Mouse (Mus musculus): ENCODE data around the gene Pax8. TPM values are rescaled to one million over a fixed set of nuclear protein-coding genes. Genes with fewer than 3 reads are reported as not detected.

Gene Pax8
- polyA plus RNA-seq, 1 experiment: 3.6 TPM

DNA sequence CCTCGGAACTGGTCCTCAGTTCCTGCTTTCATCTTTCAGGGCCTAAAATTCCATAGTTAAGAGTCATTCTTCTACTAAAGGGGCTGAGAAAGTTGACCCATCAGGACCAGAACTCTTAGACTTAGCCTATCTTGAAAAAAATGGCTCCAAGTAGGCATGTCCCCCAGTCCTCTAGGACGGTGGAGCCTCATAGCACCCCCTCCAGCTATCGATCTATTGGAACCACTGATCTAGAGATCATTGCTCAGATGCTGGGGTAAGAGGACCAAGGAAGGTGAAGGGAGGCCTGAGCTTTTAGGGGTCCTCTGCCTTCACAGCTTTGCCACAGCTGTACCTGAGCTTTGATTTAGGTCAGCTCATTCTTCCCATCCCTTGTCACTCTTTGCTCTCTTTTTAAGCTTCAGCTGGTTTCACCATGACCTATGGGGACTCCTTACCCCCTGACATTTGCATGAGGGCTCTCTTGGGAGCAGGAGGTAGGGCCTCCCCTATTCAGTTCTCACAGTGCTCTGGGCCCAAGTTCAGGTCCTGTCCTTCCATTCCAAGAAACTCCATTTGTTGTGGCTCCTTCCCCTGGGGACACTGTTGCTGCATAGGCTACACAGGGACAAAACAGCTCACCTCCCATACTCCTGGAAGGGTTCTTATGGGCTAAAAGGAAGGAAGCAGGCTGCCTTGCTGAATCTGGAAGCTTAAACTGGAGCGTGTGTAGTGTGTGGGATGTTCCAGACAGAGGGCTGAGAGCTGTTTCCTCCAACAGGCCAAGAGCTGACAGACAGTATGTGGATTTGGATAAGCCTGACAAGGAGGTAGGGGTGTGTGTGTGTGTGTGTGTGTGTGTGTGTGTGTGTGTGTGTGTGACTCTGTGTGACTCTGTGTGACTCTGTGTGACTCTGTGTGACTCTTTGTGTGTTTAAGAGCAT lies 87.8 kb downstream of the Pax8 start:
- TF ChIP-seq CTCF (IDR thresholded peaks at IDR 0.05; ENCODE audit: borderline replicate concordance, insufficient read depth, low read depth, low read length): no peak
- TF ChIP-seq POLR2A (IDR thresholded peaks at IDR 0.05; ENCODE audit: borderline replicate concordance, insufficient read depth, low read length): no peak
- no peaks in the 10 kb centered on the region for H3K4me1 ChIP-seq (ENCODE audit: control insufficient read depth, insufficient read depth, low read length)
- no peak overlapping the region for H3K4me3 ChIP-seq (replicated peaks; ENCODE audit: insufficient read depth, low read depth, low read length)
- DNase-seq: no peak
- H3K27ac ChIP-seq (ENCODE audit: insufficient read depth, low read length): no peak overlapping the region
- no peaks in the 10 kb centered on the region for H3K27me3 ChIP-seq (ENCODE audit: control insufficient read depth, insufficient read depth, low read length)
- 95% methylated on average over 4 of the region's 4 CpGs for WGBS

DNA sequence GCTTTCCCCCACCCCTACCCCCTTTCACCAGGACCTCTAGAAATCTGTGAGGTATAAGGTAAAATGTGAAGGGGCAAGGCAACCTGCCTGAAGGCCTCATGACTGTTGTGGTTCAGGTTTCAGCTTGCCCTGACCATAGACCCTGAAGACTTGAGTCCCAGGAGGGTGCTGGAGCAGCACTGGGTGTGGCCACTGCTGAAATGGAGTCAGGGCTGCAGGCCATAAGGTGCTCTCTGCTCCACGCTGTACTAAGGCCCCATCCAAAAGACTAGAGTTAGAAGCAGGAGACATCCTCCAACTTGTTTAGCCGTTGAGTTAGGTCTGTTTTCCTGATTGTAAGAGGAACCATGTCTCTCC lies 88.5 kb downstream of the Pax8 start:
- TF ChIP-seq CTCF (IDR thresholded peaks at IDR 0.05; ENCODE audit: borderline replicate concordance, insufficient read depth, low read depth, low read length) (no peak), POLR2A (IDR thresholded peaks at IDR 0.05; ENCODE audit: borderline replicate concordance, insufficient read depth, low read length) (no peak)
- Histone ChIP-seq H3K4me1 (ENCODE audit: control insufficient read depth, insufficient read depth, low read length) (no peaks in the 10 kb centered on the region), H3K27ac (ENCODE audit: insufficient read depth, low read length) (no peak overlapping the region), H3K27me3 (ENCODE audit: control insufficient read depth, insufficient read depth, low read length) (no peaks in the 10 kb centered on the region), H3K4me3 (replicated peaks; ENCODE audit: insufficient read depth, low read depth, low read length) (no peak overlapping the region)
- 95% methylated on average over 2 of the region's 2 CpGs for WGBS
- DNase-seq: no peak

DNA sequence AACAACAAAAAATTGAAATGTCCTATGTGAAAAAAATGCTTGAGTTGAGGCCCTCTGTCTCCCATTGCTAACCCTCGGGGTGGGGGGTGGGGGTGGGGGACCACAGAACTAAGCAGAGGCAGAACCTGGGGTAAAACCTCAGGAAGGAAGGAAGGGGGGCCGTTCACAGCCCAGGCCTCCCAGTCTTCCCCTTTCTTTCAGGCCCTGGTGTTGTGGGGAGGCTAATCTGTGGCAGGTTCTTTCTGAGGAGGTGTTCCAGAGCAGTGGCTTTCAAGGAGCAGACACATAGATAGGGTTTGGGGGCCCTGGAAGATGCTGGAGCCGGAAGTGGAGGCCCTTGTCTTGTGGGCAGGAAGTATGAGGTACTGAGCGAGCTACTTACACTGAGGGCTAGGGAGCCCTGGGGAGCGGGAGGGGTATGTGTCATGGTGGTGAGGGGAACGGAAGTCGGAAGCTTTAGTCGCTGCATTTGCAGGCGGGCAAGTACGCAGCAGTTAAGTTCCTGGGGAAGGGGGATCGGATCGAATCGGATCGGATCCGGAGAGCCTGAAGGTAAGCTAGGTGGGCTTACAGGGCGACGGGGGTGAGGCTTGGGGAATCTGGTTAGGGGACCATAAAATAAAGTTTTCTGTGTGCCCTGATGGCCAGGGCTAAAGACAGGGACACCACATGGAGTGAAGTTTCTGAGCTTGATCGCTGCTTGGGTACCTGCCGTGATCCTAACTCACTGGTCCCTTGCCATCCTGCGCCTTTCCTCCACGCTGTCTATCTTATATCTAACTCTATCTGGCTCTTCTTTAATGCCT lies 89.0 kb downstream of the Pax8 start:
- WGBS: 88% methylated on average over 21 of the region's 21 CpGs

DNA sequence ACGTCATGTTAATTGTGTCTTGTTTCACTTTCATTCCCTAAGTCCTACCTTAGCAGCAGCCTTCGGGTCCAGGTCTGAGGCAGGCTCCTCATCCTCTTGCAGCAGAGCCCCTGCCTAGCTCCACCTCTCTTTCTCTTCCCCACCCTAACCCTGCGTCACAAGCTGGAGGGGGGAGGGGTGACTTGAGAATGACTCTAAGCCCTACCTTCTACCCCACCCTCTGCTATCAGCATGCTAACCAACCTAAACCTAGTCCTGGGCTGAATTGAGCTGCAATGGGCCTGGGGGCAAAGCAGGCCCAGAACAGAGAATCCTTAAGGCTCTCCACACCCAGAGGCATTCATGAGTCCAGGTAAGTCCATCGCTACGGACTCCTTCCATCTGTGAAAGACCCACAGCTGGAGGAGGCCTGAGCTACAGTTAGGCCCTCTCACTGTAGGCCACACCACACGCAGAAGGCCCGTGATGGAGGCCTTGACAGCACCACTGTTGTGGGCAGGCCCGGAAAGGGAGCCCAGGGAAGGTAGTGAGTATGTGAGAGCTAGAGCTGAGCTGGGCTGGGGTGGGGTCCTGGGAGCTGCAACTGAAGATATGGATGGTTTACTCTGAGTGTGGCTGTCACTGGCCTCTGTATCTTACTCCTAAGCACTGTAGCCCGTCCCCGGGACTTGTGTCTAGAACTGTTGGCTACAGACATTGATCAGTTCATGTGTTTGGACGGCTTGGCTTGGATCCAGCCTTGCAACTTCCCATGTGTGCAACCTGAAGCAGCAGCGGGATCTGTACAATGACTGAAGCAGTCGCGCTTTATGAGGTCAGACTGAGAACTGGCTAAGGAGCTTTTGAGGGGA lies 90.1 kb downstream of the Pax8 start:
- H3K4me1 ChIP-seq (ENCODE audit: control insufficient read depth, insufficient read depth, low read length): no peaks in the 10 kb centered on the region
- no peak for DNase-seq
- no peaks in the 10 kb centered on the region for H3K27me3 ChIP-seq (ENCODE audit: control insufficient read depth, insufficient read depth, low read length)
- 83% methylated on average over 14 of the region's 14 CpGs for WGBS
- no peak overlapping the region for H3K4me3 ChIP-seq (replicated peaks; ENCODE audit: insufficient read depth, low read depth, low read length)
- no peak overlapping the region for H3K27ac ChIP-seq (ENCODE audit: insufficient read depth, low read length)
- TF ChIP-seq POLR2A (IDR thresholded peaks at IDR 0.05; ENCODE audit: borderline replicate concordance, insufficient read depth, low read length) (no peak), CTCF (IDR thresholded peaks at IDR 0.05; ENCODE audit: borderline replicate concordance, insufficient read depth, low read depth, low read length) (no peak)

More for the DNA sequence above, 89.0 kb downstream of the Pax8 start:
- Histone ChIP-seq H3K27ac (ENCODE audit: insufficient read depth, low read length) (no peak overlapping the region), H3K4me1 (ENCODE audit: control insufficient read depth, insufficient read depth, low read length) (no peaks in the 10 kb centered on the region), H3K27me3 (ENCODE audit: control insufficient read depth, insufficient read depth, low read length) (no peaks in the 10 kb centered on the region), H3K4me3 (replicated peaks; ENCODE audit: insufficient read depth, low read depth, low read length) (no peak overlapping the region)
- no peak for DNase-seq
- TF ChIP-seq CTCF (IDR thresholded peaks at IDR 0.05; ENCODE audit: borderline replicate concordance, insufficient read depth, low read depth, low read length): no peak
- no peak for TF ChIP-seq POLR2A (IDR thresholded peaks at IDR 0.05; ENCODE audit: borderline replicate concordance, insufficient read depth, low read length)

DNA sequence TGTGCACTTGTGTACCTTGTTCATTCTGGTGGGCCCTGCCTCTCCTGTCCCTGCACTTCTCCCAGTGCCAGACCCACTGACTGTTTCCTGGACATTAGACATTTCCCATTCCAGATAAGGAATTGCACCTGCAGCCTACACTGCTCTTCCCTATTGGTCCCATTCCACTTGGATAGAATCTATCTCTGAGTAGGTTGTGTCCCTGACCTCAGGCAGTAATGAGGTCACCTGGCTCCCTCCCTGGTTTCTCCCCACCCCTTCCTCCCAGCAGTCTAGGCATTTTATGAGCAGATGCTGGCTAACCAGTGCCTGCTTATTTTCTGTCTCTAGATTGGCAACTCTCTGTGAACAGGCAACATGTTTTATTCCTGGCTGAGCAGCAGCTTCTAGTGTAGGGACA lies 91.0 kb downstream of the Pax8 start:
- Histone ChIP-seq H3K27ac (ENCODE audit: insufficient read depth, low read length) (no peak overlapping the region), H3K4me3 (replicated peaks; ENCODE audit: insufficient read depth, low read depth, low read length) (no peak overlapping the region), H3K4me1 (ENCODE audit: control insufficient read depth, insufficient read depth, low read length) (no peaks in the 10 kb centered on the region), H3K27me3 (ENCODE audit: control insufficient read depth, insufficient read depth, low read length) (no peaks in the 10 kb centered on the region)
- TF ChIP-seq CTCF (IDR thresholded peaks at IDR 0.05; ENCODE audit: borderline replicate concordance, insufficient read depth, low read depth, low read length): no peak
- TF ChIP-seq POLR2A (IDR thresholded peaks at IDR 0.05; ENCODE audit: borderline replicate concordance, insufficient read depth, low read length): no peak
- no peak for DNase-seq

DNA sequence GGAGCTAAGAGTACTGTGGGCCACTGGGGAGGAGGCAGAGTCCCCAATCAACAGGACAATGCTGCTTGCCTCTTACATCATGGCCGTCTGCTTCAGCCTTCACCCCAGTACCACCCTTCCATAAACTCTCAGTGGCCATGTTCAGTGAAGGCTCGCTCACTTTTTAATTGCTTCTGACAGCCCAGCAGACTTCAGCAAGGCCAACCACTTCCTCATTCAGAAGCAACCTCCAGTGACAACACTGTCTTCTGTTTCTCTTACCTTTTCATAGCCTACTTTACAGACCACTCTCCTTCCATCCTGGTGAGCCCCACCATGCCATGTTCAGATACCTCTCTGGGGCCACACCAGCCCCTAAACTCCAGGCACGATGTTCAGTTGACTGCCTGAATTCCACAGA lies 91.8 kb downstream of the Pax8 start:
- 88% methylated on average over 3 of the region's 3 CpGs for WGBS
- Histone ChIP-seq H3K27me3 (ENCODE audit: control insufficient read depth, insufficient read depth, low read length) (no peaks in the 10 kb centered on the region), H3K4me3 (replicated peaks; ENCODE audit: insufficient read depth, low read depth, low read length) (no peak overlapping the region), H3K27ac (ENCODE audit: insufficient read depth, low read length) (no peak overlapping the region), H3K4me1 (ENCODE audit: control insufficient read depth, insufficient read depth, low read length) (no peaks in the 10 kb centered on the region)
- DNase-seq: no peak
- TF ChIP-seq POLR2A (IDR thresholded peaks at IDR 0.05; ENCODE audit: borderline replicate concordance, insufficient read depth, low read length) (no peak), CTCF (IDR thresholded peaks at IDR 0.05; ENCODE audit: borderline replicate concordance, insufficient read depth, low read depth, low read length) (no peak)

DNA sequence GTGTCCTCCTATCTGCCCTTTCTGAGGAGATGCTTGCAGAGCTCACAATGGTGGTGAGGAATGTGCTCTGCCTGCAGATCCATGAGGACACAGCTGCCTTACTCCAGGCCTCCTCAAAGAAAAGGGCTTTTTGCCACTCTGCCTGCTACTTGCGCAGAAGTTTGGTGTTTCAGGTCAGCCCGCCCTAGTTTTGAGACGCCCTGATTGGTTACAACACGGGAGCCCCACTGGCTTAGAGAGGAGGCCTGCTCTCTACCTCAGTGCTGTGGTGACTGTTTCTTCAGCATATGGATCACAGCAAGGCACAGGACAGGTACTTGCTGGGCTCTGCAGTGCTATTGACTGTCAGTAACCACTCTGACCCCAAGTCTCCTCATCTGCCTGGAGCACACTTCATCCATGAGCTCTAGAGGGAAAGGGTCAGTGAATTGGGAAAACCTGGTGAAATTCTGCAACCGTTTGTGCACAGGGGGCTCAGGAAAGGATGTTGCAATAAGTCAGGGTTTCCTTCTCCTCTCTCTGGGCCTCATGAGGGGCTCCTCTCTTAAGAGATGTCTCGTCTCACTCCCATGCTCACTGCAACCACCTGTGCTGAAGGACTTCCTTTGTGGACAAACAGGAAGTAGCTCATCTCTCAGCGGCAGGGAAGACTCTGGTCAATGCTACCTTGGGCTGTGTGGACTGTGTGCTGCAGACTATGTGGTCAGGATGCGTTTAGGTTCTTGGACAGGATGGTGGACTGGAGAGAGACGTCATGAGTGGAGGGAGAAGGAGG lies 92.8 kb downstream of the Pax8 start:
- no peak overlapping the region for H3K4me3 ChIP-seq (replicated peaks; ENCODE audit: insufficient read depth, low read depth, low read length)
- H3K27me3 ChIP-seq (ENCODE audit: control insufficient read depth, insufficient read depth, low read length): no peaks in the 10 kb centered on the region
- DNase-seq: no peak
- WGBS: 78% methylated on average over 9 of the region's 9 CpGs
- no peak overlapping the region for H3K27ac ChIP-seq (ENCODE audit: insufficient read depth, low read length)
- H3K4me1 ChIP-seq (ENCODE audit: control insufficient read depth, insufficient read depth, low read length): no peaks in the 10 kb centered on the region
- TF ChIP-seq CTCF (IDR thresholded peaks at IDR 0.05; ENCODE audit: borderline replicate concordance, insufficient read depth, low read depth, low read length): no peak
- no peak for TF ChIP-seq POLR2A (IDR thresholded peaks at IDR 0.05; ENCODE audit: borderline replicate concordance, insufficient read depth, low read length)

Measured in cerebellum, adult 2 months (tissue).